Mouse (Mus musculus): Measurements from ENCODE around the gene Med18. TPM values are rescaled to one million over a fixed set of nuclear protein-coding genes. Genes with fewer than 3 reads are reported as not detected.

Med18 gene
- 19.3 and 24.5 TPM in 2 replicates for polyA plus RNA-seq (2014; fragmentation: Nextera tagmentation; extraction: Ambion mirVana)

DNA sequence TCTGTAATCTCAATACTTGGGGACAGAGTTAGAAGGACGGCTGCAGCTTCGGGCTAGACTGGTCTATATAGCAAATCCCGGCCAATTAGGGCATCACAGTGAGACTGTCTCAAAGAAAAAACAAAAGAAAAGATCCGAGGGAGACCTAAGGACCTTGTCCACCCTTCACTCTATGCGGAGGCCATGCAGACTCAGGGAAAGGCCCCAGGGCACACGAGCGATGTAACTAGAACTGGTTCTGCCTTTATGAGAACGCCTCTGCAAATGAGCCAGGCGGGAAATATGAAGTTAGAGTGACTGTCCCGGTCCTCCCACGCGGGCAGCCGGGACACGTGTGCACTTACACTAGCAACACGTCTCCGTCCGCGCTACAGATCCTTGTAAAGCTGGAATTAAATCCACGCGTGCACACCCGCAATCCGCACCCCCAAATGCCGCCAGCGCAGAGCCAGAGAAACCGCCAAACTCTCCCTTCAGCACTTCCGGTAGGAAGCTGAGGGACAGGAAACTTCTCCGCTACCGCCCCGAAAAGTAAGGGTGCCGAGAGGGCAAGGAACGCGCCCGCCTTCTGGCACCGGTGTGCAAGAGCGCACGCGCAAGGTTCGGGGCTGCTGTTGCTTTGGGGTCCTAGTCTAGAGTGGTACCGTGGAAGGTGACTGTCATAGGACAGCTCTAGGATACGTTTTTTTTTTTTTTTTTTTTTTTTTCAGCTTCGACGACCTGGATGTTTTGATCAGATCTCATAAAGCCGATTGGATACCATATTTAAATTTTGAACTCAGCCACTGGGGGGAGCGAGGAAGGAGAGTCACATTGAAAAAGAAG lies at the start of gene Med18:
Gene Med18, minus strand, starts transcription at position 492 of the 825 bp plus-strand sequence.
- Histone ChIP-seq H3K9ac (ENCODE audit: low read depth, low read length) (peak within 1 kb of the TSS; percentile 91), H3K9me3 (ENCODE audit: control insufficient read depth, low read length) (no peaks in the 10 kb centered on the region), H3K4me1 (ENCODE audit: control insufficient read depth, insufficient read depth, low read length) (peaks cover 13% of the 10 kb centered on the region), H3K36me3 (ENCODE audit: control insufficient read depth, insufficient read depth, low read length) (peaks cover 27% of the 10 kb centered on the region), H3K4me2 (replicated peaks; ENCODE audit: low read depth, low read length) (peak within 1 kb of the TSS; percentile 86), H3K27ac (ENCODE audit: low read depth, low read length) (peak within 1 kb of the TSS; percentile 78), H3K4me3 (ENCODE audit: low read length) (peak within 1 kb of the TSS; percentile 97), H3K27me3 (ENCODE audit: control insufficient read depth, insufficient read depth, low read length) (no peaks in the 10 kb centered on the region)
- under 1% methylated on average over 44 of the region's 44 CpGs for WGBS
- ATAC-seq (ENCODE audit: low FRiP score, low TSS enrichment) = peak; percentile 92

DNA sequence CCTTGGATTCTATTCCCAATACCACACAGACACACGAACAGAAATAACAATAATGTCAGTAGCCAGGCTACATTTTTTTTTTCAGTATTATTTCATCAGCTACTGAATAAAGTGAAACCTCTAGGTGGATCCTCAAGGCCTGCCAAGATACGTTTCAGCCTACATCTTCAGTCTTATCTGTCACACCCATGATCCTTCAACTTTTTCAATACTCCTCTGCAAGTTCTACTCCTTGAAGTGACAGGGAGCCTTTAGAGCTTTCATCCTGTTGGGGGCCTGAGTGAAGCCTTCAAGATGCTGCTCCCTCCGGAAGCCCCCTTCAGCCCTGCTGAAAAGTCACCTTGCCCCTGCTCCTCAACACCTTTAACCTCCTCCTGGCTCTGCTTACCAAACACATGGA lies 48.4 kb upstream of the Med18 start:
- Histone ChIP-seq H3K36me3 (ENCODE audit: control insufficient read depth, insufficient read depth, low read length) (no peaks in the 10 kb centered on the region), H3K9ac (ENCODE audit: low read depth, low read length) (no peak overlapping the region), H3K27ac (ENCODE audit: low read depth, low read length) (no peak overlapping the region), H3K4me2 (replicated peaks; ENCODE audit: low read depth, low read length) (no peak overlapping the region), H3K27me3 (ENCODE audit: control insufficient read depth, insufficient read depth, low read length) (no peaks in the 10 kb centered on the region), H3K4me3 (ENCODE audit: low read length) (no peak overlapping the region), H3K9me3 (ENCODE audit: control insufficient read depth, low read length) (no peaks in the 10 kb centered on the region), H3K4me1 (ENCODE audit: control insufficient read depth, insufficient read depth, low read length) (peaks cover 15% of the 10 kb centered on the region; the same call in 1 of the 2 replicates)
- ATAC-seq (ENCODE audit: low FRiP score, low TSS enrichment) = no peak
- WGBS = 70% methylated on average over 3 of the region's 3 CpGs

DNA sequence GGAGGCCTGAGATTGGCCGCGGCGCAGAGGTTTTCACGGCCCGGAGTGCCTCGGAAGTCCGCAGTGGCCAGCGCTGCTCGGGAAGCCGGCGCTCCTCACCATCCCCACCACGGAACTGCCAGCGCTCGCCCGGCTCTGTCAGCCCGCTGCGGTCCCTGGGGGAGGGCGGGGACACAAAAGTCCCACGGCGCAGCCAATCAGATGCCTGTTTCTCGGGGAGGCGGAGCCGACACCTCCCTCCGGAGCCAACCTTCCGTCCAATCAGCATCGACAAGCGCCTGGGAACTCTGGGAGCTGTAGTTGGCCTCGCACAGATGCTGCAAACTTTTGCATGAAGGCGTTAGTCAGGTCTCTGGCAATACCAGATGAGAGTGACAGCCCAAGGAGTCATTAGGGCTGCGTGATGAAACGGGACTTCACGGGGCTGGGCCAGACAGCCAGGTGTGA lies 46.7 kb upstream of the Med18 start, which contains the start of gene Sesn2:
Gene Sesn2, minus strand, starts transcription at position 150 of the 447 bp plus-strand sequence.
- 0% methylated on average over 32 of the region's 32 CpGs for WGBS
- peak within 1 kb of the TSS; percentile 81 for H3K9ac ChIP-seq (ENCODE audit: low read depth, low read length)
- peak within 1 kb of the TSS; percentile 82 for H3K4me2 ChIP-seq (replicated peaks; ENCODE audit: low read depth, low read length)
- peak within 1 kb of the TSS; percentile 87 for H3K4me3 ChIP-seq (ENCODE audit: low read length)
- H3K27me3 ChIP-seq (ENCODE audit: control insufficient read depth, insufficient read depth, low read length) = no peaks in the 10 kb centered on the region
- peaks cover 20% of the 10 kb centered on the region for H3K4me1 ChIP-seq (ENCODE audit: control insufficient read depth, insufficient read depth, low read length)
- H3K9me3 ChIP-seq (ENCODE audit: control insufficient read depth, low read length) = no peaks in the 10 kb centered on the region
- peak within 1 kb of the TSS; percentile 91 for H3K27ac ChIP-seq (ENCODE audit: low read depth, low read length)
- peak; percentile 90 for ATAC-seq (ENCODE audit: low FRiP score, low TSS enrichment)
- H3K36me3 ChIP-seq (ENCODE audit: control insufficient read depth, insufficient read depth, low read length) = no peaks in the 10 kb centered on the region

DNA sequence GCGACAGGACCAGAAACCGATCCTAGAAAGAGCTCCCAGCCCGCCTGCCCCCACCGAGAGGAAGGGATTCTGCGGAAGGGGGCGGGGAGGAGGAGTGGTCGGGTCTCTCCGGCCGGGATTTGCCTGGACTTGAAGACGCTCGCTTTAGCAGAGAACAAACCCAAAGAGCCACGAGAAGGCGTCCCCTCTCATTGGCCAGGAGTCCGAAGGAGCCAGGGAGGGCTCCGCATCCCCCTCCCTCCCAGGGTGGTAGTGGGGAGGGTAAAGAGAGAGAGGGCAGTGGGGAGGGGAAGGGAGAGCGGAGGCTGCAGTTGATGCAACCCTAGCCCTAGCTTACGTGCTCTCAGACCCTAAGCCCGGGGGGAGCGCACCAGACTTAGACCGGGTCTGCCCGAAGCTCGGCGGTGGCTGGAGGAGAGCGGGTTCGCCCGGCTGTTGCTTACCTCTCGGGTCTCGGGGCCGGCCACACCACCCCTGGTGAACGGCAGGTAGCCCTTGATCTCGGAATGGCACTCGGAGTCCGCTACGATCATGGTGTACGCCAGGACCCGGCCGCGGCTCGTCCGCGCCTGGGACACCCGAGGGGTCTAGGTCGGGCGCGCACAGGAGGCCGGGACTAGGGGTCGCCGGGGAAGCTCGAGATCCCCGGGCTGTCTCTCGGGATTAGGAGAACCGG lies 46.0 kb upstream of the Med18 start:
- WGBS = under 1% methylated on average over 52 of the region's 52 CpGs
- Histone ChIP-seq H3K9ac (ENCODE audit: low read depth, low read length) (peak overlapping the region; percentile 81), H3K9me3 (ENCODE audit: control insufficient read depth, low read length) (no peaks in the 10 kb centered on the region), H3K27ac (ENCODE audit: low read depth, low read length) (peak overlapping the region; percentile 91), H3K36me3 (ENCODE audit: control insufficient read depth, insufficient read depth, low read length) (no peaks in the 10 kb centered on the region), H3K4me1 (ENCODE audit: control insufficient read depth, insufficient read depth, low read length) (peaks cover 24% of the 10 kb centered on the region), H3K4me2 (replicated peaks; ENCODE audit: low read depth, low read length) (peak overlapping the region; percentile 82), H3K4me3 (ENCODE audit: low read length) (peak overlapping the region; percentile 87), H3K27me3 (ENCODE audit: control insufficient read depth, insufficient read depth, low read length) (no peaks in the 10 kb centered on the region)
- peak; percentile 79 for ATAC-seq (ENCODE audit: low FRiP score, low TSS enrichment)

DNA sequence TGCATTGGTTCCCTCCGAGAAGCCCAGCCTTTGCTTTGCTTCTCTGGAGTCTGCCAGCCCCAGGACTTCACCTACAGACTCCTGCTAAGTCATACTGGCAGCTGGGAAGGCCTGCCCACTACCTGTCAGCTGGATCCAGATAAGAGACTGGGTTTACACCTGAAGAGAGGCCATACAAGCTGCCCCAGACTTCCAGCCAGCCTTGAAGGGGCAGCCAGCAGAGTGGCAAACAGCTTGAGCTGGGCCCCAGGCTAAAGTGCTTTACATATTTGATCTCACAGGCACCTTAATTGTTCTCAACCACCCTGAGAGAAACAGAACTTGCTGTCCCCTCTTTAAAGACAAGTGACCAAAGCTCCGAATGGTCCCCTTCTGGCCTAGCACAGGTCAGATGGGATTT lies 43.5 kb upstream of the Med18 start:
- Histone ChIP-seq H3K9me3 (ENCODE audit: control insufficient read depth, low read length) (no peaks in the 10 kb centered on the region), H3K27ac (ENCODE audit: low read depth, low read length) (no peak overlapping the region; the same call in 1 of the 2 replicates), H3K4me2 (replicated peaks; ENCODE audit: low read depth, low read length) (peak overlapping the region; percentile 17; the same call in 1 of the 2 replicates), H3K9ac (ENCODE audit: low read depth, low read length) (peak overlapping the region; percentile 12; the same call in 1 of the 2 replicates), H3K4me3 (ENCODE audit: low read length) (no peak overlapping the region), H3K27me3 (ENCODE audit: control insufficient read depth, insufficient read depth, low read length) (no peaks in the 10 kb centered on the region), H3K4me1 (ENCODE audit: control insufficient read depth, insufficient read depth, low read length) (peaks cover 30% of the 10 kb centered on the region), H3K36me3 (ENCODE audit: control insufficient read depth, insufficient read depth, low read length) (no peaks in the 10 kb centered on the region)
- no peak for ATAC-seq (ENCODE audit: low FRiP score, low TSS enrichment)
- WGBS = 48% methylated on average over 2 of the region's 2 CpGs

DNA sequence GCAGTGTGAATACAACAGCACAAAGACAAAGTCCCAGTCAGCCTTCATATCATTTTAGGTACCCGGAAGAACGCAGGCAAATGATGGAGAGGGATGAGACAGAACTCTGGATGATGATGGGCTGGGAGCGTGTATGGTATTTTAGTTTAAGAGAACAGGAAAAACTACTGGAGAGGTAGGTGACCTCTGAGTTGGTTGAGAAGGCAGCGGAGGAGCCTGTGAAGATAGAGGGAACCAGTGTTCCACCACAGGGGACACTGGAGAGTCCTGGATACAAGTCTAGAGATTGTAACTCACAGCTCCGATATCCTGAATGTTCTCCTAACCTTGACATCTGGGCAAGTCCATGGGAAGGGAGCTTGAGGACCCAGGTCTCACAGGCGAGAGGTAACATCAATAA lies 42.5 kb upstream of the Med18 start:
- Histone ChIP-seq H3K4me2 (replicated peaks; ENCODE audit: low read depth, low read length) (no peak overlapping the region), H3K36me3 (ENCODE audit: control insufficient read depth, insufficient read depth, low read length) (peaks cover under 1% of the 10 kb centered on the region; the same call in 1 of the 2 replicates), H3K9ac (ENCODE audit: low read depth, low read length) (no peak overlapping the region), H3K9me3 (ENCODE audit: control insufficient read depth, low read length) (no peaks in the 10 kb centered on the region), H3K4me1 (ENCODE audit: control insufficient read depth, insufficient read depth, low read length) (peaks cover 30% of the 10 kb centered on the region), H3K27me3 (ENCODE audit: control insufficient read depth, insufficient read depth, low read length) (no peaks in the 10 kb centered on the region), H3K4me3 (ENCODE audit: low read length) (no peak overlapping the region), H3K27ac (ENCODE audit: low read depth, low read length) (no peak overlapping the region)
- ATAC-seq (ENCODE audit: low FRiP score, low TSS enrichment) = no peak
- 72% methylated on average over 6 of the region's 6 CpGs for WGBS

DNA sequence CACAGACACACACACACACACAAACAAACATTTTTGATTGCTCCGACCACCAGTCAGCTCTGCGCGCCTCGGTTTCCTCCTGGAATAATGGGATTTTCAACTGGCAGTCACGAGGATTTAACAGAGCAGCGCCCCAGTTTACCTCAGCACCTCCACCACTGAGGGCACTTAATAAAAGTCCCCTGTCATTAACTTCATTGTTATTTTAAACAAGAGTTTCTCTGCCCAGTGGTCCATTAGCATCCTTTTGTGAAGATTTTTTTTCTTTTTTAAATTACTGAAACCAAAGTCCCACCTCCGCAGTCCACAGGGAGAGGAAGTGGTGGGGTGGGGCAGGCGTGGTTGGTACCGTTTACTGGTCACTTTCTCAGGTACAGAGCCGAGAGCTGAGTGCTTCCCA lies 42.1 kb upstream of the Med18 start:
- H3K27me3 ChIP-seq (ENCODE audit: control insufficient read depth, insufficient read depth, low read length) = no peaks in the 10 kb centered on the region
- H3K9ac ChIP-seq (ENCODE audit: low read depth, low read length) = no peak overlapping the region
- no peaks in the 10 kb centered on the region for H3K9me3 ChIP-seq (ENCODE audit: control insufficient read depth, low read length)
- 36% methylated on average over 10 of the region's 10 CpGs for WGBS
- ATAC-seq (ENCODE audit: low FRiP score, low TSS enrichment) = no peak
- no peak overlapping the region for H3K4me2 ChIP-seq (replicated peaks; ENCODE audit: low read depth, low read length)
- peaks cover 3% of the 10 kb centered on the region; the same call in 1 of the 2 replicates for H3K36me3 ChIP-seq (ENCODE audit: control insufficient read depth, insufficient read depth, low read length)
- no peak overlapping the region for H3K4me3 ChIP-seq (ENCODE audit: low read length)
- H3K4me1 ChIP-seq (ENCODE audit: control insufficient read depth, insufficient read depth, low read length) = peaks cover 30% of the 10 kb centered on the region
- no peak overlapping the region for H3K27ac ChIP-seq (ENCODE audit: low read depth, low read length)

DNA sequence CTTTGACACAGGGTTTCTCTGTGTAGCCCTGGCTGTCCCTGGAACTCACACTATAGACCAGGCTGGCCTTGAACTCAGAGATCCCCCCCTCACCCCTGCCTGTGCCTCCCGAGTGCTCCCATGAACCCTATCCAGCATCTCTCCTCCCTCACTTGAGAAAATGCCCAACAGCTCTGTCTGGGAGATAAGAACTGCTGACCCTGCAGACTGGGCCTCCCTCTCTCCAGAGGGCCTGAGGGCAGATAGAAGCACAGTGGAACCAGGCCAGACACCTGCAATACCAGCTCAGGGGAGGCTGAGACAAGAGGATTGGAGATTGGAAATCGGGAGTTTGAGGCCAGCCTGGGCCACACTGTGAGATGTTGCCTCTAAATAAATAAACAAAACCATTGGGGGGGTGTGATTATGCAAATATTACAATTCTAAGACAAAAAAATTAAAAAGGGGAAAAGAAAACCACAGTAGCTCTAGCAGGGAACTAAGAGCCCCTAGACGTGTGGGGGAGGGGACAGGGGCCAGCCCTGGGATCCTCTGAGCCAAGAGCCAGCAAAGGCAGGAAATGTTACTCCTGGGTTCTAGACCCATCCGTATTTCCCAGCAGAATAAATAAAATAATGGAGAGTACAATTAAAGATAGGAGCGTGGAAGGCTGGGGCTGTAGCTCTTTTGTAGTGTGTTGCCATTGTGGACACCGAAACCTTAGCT lies 41.5 kb upstream of the Med18 start:
- no peak for ATAC-seq (ENCODE audit: low FRiP score, low TSS enrichment)

More for the DNA sequence above, 41.5 kb upstream of the Med18 start:
- H3K27me3 ChIP-seq (ENCODE audit: control insufficient read depth, insufficient read depth, low read length) = no peaks in the 10 kb centered on the region
- peaks cover 27% of the 10 kb centered on the region for H3K4me1 ChIP-seq (ENCODE audit: control insufficient read depth, insufficient read depth, low read length)
- no peak overlapping the region for H3K27ac ChIP-seq (ENCODE audit: low read depth, low read length)
- 64% methylated on average over 6 of the region's 6 CpGs for WGBS
- H3K9me3 ChIP-seq (ENCODE audit: control insufficient read depth, low read length) = no peaks in the 10 kb centered on the region
- no peak overlapping the region for H3K4me3 ChIP-seq (ENCODE audit: low read length)
- H3K4me2 ChIP-seq (replicated peaks; ENCODE audit: low read depth, low read length) = no peak overlapping the region
- H3K36me3 ChIP-seq (ENCODE audit: control insufficient read depth, insufficient read depth, low read length) = peaks cover 3% of the 10 kb centered on the region; the same call in 1 of the 2 replicates
- no peak overlapping the region for H3K9ac ChIP-seq (ENCODE audit: low read depth, low read length)
